Mouse (Mus musculus): ENCODE results near the gene Prune2. TPM values are rescaled to one million over a fixed set of nuclear protein-coding genes. Genes with fewer than 3 reads are reported as not detected.

The Prune2 gene
- polyA plus RNA-seq (2016; fragmentation: Nextera tagmentation; extraction: Ambion mirVana) = 1.7 and 1.9 TPM in 2 replicates

GRCm38 (mm10) chr19:16955613-16956271 is at the start of gene Prune2:
Prune2 (plus strand) TSS chr19:16956118.
- Histone ChIP-seq H3K4me1 (replicated peaks) (peaks cover 16% of the 10 kb centered on the region), H3K4me3 (peak within 1 kb of the TSS; percentile 57), H3K9me3 (no peaks in the 10 kb centered on the region), H3K27me3 (ENCODE audit: insufficient read depth, poor library complexity, severe bottlenecking) (peaks cover 41% of the 10 kb centered on the region), H3K27ac (no peak within 1 kb of the TSS; the same call in 1 of the 2 replicates), H3K36me3 (no peaks in the 10 kb centered on the region)
- under 1% methylated on average over 36 of the region's 36 CpGs for WGBS
- DNase-seq (ENCODE audit: low spot score) = peak; percentile 73

- no peak for DNase-seq (ENCODE audit: low spot score)
- Histone ChIP-seq H3K36me3 (no peaks in the 10 kb centered on the region), H3K27me3 (ENCODE audit: insufficient read depth, poor library complexity, severe bottlenecking) (no peaks in the 10 kb centered on the region), H3K9me3 (no peaks in the 10 kb centered on the region), H3K4me1 (replicated peaks) (no peaks in the 10 kb centered on the region), H3K27ac (no peak overlapping the region), H3K4me3 (no peak overlapping the region)
- WGBS = 80% methylated on average over 5 of the region's 5 CpGs
These were observed 44.4 kb upstream of the Prune2 start for GRCm38 (mm10) chr19:16911507-16911906.

GRCm38 (mm10) chr19:16924516-16924915 is 31.4 kb upstream of the Prune2 start:
- DNase-seq (ENCODE audit: low spot score) = no peak
- H3K4me1 ChIP-seq (replicated peaks) = no peaks in the 10 kb centered on the region
- H3K9me3 ChIP-seq = no peaks in the 10 kb centered on the region
- H3K4me3 ChIP-seq = no peak overlapping the region
- no peaks in the 10 kb centered on the region for H3K36me3 ChIP-seq
- WGBS = 86% methylated on average over 4 of the region's 4 CpGs
- H3K27ac ChIP-seq = no peak overlapping the region
- no peaks in the 10 kb centered on the region for H3K27me3 ChIP-seq (ENCODE audit: insufficient read depth, poor library complexity, severe bottlenecking)

GRCm38 (mm10) chr19:16934664-16935063 is 21.3 kb upstream of the Prune2 start:
- H3K36me3 ChIP-seq = no peaks in the 10 kb centered on the region
- no peaks in the 10 kb centered on the region for H3K27me3 ChIP-seq (ENCODE audit: insufficient read depth, poor library complexity, severe bottlenecking)
- no peak overlapping the region for H3K27ac ChIP-seq
- H3K4me1 ChIP-seq (replicated peaks) = no peaks in the 10 kb centered on the region
- no peak for DNase-seq (ENCODE audit: low spot score)
- H3K4me3 ChIP-seq = no peak overlapping the region
- WGBS = 87% methylated on average over 8 of the region's 8 CpGs
- no peaks in the 10 kb centered on the region for H3K9me3 ChIP-seq

- H3K36me3 ChIP-seq = no peaks in the 10 kb centered on the region
- 82% methylated on average over 2 of the region's 2 CpGs for WGBS
- no peaks in the 10 kb centered on the region for H3K9me3 ChIP-seq
- DNase-seq (ENCODE audit: low spot score) = no peak
- H3K27ac ChIP-seq = no peak overlapping the region
- H3K4me3 ChIP-seq = no peak overlapping the region
- H3K27me3 ChIP-seq (ENCODE audit: insufficient read depth, poor library complexity, severe bottlenecking) = 0 out of 2 replicates have a peak, but pooled peaks cover 3% of the 10 kb centered on the region
- H3K4me1 ChIP-seq (replicated peaks) = 0 out of 2 replicates have a peak, but pooled peaks cover 4% of the 10 kb centered on the region
These were observed 7.1 kb upstream of the Prune2 start for GRCm38 (mm10) chr19:16948794-16949313.

- DNase-seq (ENCODE audit: low spot score) = no peak
- Histone ChIP-seq H3K4me1 (replicated peaks) (0 out of 2 replicates have a peak, but pooled peaks cover 4% of the 10 kb centered on the region), H3K4me3 (no peak overlapping the region), H3K27ac (no peak overlapping the region), H3K27me3 (ENCODE audit: insufficient read depth, poor library complexity, severe bottlenecking) (peaks cover 8% of the 10 kb centered on the region; the same call in 1 of the 2 replicates), H3K36me3 (no peaks in the 10 kb centered on the region), H3K9me3 (no peaks in the 10 kb centered on the region)
- WGBS = 85% methylated on average over 2 of the region's 2 CpGs
These were observed 6.6 kb upstream of the Prune2 start for GRCm38 (mm10) chr19:16949341-16949740.

GRCm38 (mm10) chr19:16950051-16950450 is 5.9 kb upstream of the Prune2 start:
- WGBS = 68% methylated on average over 9 of the region's 9 CpGs
- no peak overlapping the region for H3K4me3 ChIP-seq

GRCm38 (mm10) chr19:16950664-16951363 is 5.1 kb upstream of the Prune2 start:
- 84% methylated on average over 8 of the region's 8 CpGs for WGBS
- Histone ChIP-seq H3K27ac (no peak overlapping the region), H3K9me3 (no peaks in the 10 kb centered on the region), H3K27me3 (ENCODE audit: insufficient read depth, poor library complexity, severe bottlenecking) (peaks cover 22% of the 10 kb centered on the region), H3K36me3 (no peaks in the 10 kb centered on the region), H3K4me3 (no peak overlapping the region), H3K4me1 (replicated peaks) (peaks cover 11% of the 10 kb centered on the region)
- no peak for DNase-seq (ENCODE audit: low spot score)

More at GRCm38 (mm10) chr19:16950051-16950450, 5.9 kb upstream of the Prune2 start:
- DNase-seq (ENCODE audit: low spot score) = peak; percentile 8
- Histone ChIP-seq H3K4me1 (replicated peaks) (0 out of 2 replicates have a peak, but pooled peaks cover 4% of the 10 kb centered on the region), H3K9me3 (no peaks in the 10 kb centered on the region), H3K36me3 (no peaks in the 10 kb centered on the region), H3K27ac (no peak overlapping the region), H3K27me3 (ENCODE audit: insufficient read depth, poor library complexity, severe bottlenecking) (peaks cover 15% of the 10 kb centered on the region)

GRCm38 (mm10) chr19:16954736-16955135 is 1.2 kb upstream of the Prune2 start:
- Histone ChIP-seq H3K9me3 (no peaks in the 10 kb centered on the region), H3K27ac (no peak overlapping the region)
- WGBS = 82% methylated on average over 6 of the region's 6 CpGs

GRCm38 (mm10) chr19:16955231-16955612 is 696 bp upstream of the Prune2 start:
- no peak for DNase-seq (ENCODE audit: low spot score)
- WGBS = 62% methylated on average over 9 of the region's 9 CpGs
- H3K36me3 ChIP-seq = no peaks in the 10 kb centered on the region
- no peaks in the 10 kb centered on the region for H3K9me3 ChIP-seq
- peak overlapping the region; percentile 57 for H3K4me3 ChIP-seq
- peaks cover 16% of the 10 kb centered on the region for H3K4me1 ChIP-seq (replicated peaks)
- H3K27ac ChIP-seq = no peak overlapping the region
- H3K27me3 ChIP-seq (ENCODE audit: insufficient read depth, poor library complexity, severe bottlenecking) = peaks cover 41% of the 10 kb centered on the region

More at GRCm38 (mm10) chr19:16954736-16955135, 1.2 kb upstream of the Prune2 start:
- no peak for DNase-seq (ENCODE audit: low spot score)
- Histone ChIP-seq H3K27me3 (ENCODE audit: insufficient read depth, poor library complexity, severe bottlenecking) (peaks cover 41% of the 10 kb centered on the region), H3K4me1 (replicated peaks) (peaks cover 20% of the 10 kb centered on the region), H3K4me3 (no peak overlapping the region), H3K36me3 (no peaks in the 10 kb centered on the region)

GRCm38 (mm10) chr19:16956319-16956718 is 401 bp downstream of the Prune2 start:
- Histone ChIP-seq H3K36me3 (no peaks in the 10 kb centered on the region), H3K4me1 (replicated peaks) (peaks cover 16% of the 10 kb centered on the region), H3K27ac (no peak overlapping the region; the same call in 1 of the 2 replicates), H3K27me3 (ENCODE audit: insufficient read depth, poor library complexity, severe bottlenecking) (peaks cover 41% of the 10 kb centered on the region), H3K4me3 (peak overlapping the region; percentile 57), H3K9me3 (no peaks in the 10 kb centered on the region)
- under 1% methylated on average over 7 of the region's 7 CpGs for WGBS
- DNase-seq (ENCODE audit: low spot score) = no peak

- H3K4me1 ChIP-seq (replicated peaks) = peaks cover 16% of the 10 kb centered on the region
- WGBS = 90% methylated on average over 4 of the region's 4 CpGs
- no peaks in the 10 kb centered on the region for H3K36me3 ChIP-seq
- peaks cover 36% of the 10 kb centered on the region for H3K27me3 ChIP-seq (ENCODE audit: insufficient read depth, poor library complexity, severe bottlenecking)
- no peaks in the 10 kb centered on the region for H3K9me3 ChIP-seq
- no peak overlapping the region for H3K4me3 ChIP-seq
- no peak for DNase-seq (ENCODE audit: low spot score)
- H3K27ac ChIP-seq = no peak overlapping the region
These were observed 3.1 kb downstream of the Prune2 start for GRCm38 (mm10) chr19:16959051-16959450.

GRCm38 (mm10) chr19:16959551-16959950 is 3.6 kb downstream of the Prune2 start:
- Histone ChIP-seq H3K9me3 (no peaks in the 10 kb centered on the region), H3K27me3 (ENCODE audit: insufficient read depth, poor library complexity, severe bottlenecking) (peaks cover 31% of the 10 kb centered on the region), H3K27ac (no peak overlapping the region), H3K4me1 (replicated peaks) (peaks cover 16% of the 10 kb centered on the region), H3K4me3 (no peak overlapping the region), H3K36me3 (no peaks in the 10 kb centered on the region)
- WGBS = 73% methylated on average over 8 of the region's 8 CpGs
- no peak for DNase-seq (ENCODE audit: low spot score)
